In genomic region chr14:31555963-31556434, GRCm38 (mm10) we compare ENCODE assay signal across 10 mouse cellular contexts. TPM values are rescaled to one million over a fixed set of nuclear protein-coding genes. Genes with fewer than 3 reads are reported as not detected.
A peak's percentile ranks its signal among the peaks of the same experiment; 100 is the strongest.
DNase-seq lines count a peak whose midpoint lies in the region; ATAC-seq and TF ChIP-seq lines count a peak whose summit lies in the region.
"Had no signal": no experiment of that assay in that cellular context is flagged by ENCODE, and none has a peak within 500 bp of the region (broad histone marks: within the 10 kb centered on the region; RNA-seq: fewer than 3 reads in every experiment).

No protein-coding gene starts in this region.

- 6% methylated on average over 14 of the region's 14 CpGs for WGBS in thymus, adult 2 months
- 81% methylated on average over 14 of the region's 14 CpGs for WGBS in hindbrain, embryonic 10.5 days
- 65% methylated on average over 14 of the region's 14 CpGs for WGBS in forebrain, postnatal 0 days

- no peak overlapping the region for H3K9ac ChIP-seq in forebrain, postnatal 0 days
- H3K9ac ChIP-seq: liver, embryonic 12.5 days; midbrain, embryonic 13.5 days had no signal

- H3K4me3 ChIP-seq in left cerebral cortex, adult 2 months, result no peak overlapping the region
- H3K4me3 ChIP-seq in thymus, adult 2 months (ENCODE audit: control insufficient read depth, insufficient read depth, low read length), result peak overlapping the region; percentile 35
- H3K4me3 ChIP-seq in hindbrain, embryonic 10.5 days, result no peak overlapping the region
- H3K4me3 ChIP-seq in forebrain, postnatal 0 days (ENCODE audit: low read depth, low read length), result no peak overlapping the region
- H3K4me3 ChIP-seq: liver, embryonic 12.5 days; midbrain, embryonic 13.5 days had no signal

- no peak for TF ChIP-seq CTCF in left cerebral cortex, adult 2 months (IDR thresholded peaks at IDR 0.05)
- TF ChIP-seq CTCF in thymus, adult 2 months (IDR thresholded peaks at IDR 0.05; ENCODE audit: borderline replicate concordance, control insufficient read depth, extremely low read depth, insufficient read depth, low read length, poor library complexity), result peak; percentile 39; the same call in 1 of the 2 replicates
- no peak for TF ChIP-seq CTCF in forebrain, postnatal 0 days (IDR thresholded peaks at IDR 0.05; ENCODE audit: low read depth)

- intact Hi-C loops in left cerebral cortex, postnatal 25 days (cut with DNase I), result no loop called here
- intact Hi-C loops in left cerebral cortex, adult 2 months (cut with DNase I), result no loop called here

- H3K9me3 ChIP-seq in hindbrain, embryonic 10.5 days, result no peaks in the 10 kb centered on the region
- no peaks in the 10 kb centered on the region for H3K9me3 ChIP-seq in forebrain, postnatal 0 days (ENCODE audit: low read length)
- H3K9me3 ChIP-seq: liver, embryonic 12.5 days; midbrain, embryonic 13.5 days had no signal

- no peak; the same call in 1 of the 2 replicates for ATAC-seq in forebrain, postnatal 0 days
- ATAC-seq: liver, embryonic 12.5 days; midbrain, embryonic 13.5 days had no signal

- peak; percentile 71; the same call in 1 of the 2 replicates for TF ChIP-seq POLR2A in thymus, adult 2 months (IDR thresholded peaks at IDR 0.05; ENCODE audit: control insufficient read depth, extremely low read depth, insufficient read depth, low read length, poor library complexity)

- peaks cover 76% of the 10 kb centered on the region for H3K4me1 ChIP-seq in thymus, adult 2 months (replicated peaks; ENCODE audit: control insufficient read depth, insufficient read depth, low read length)
- H3K4me1 ChIP-seq in hindbrain, embryonic 10.5 days (replicated peaks), result peaks cover 5% of the 10 kb centered on the region; the same call in 1 of the 2 replicates
- H3K4me1 ChIP-seq in forebrain, postnatal 0 days (ENCODE audit: insufficient read depth), result no peaks in the 10 kb centered on the region
- H3K4me1 ChIP-seq: midbrain, embryonic 13.5 days had no signal

- peak; percentile 10 to 32 for DNase-seq in left cerebral cortex, postnatal 25 days (ENCODE audit: low spot score in 2 of 2)
- DNase-seq in left cerebral cortex, adult 2 months (ENCODE audit: extremely low spot score in 1 of 2, low spot score in 2 of 2), result no peak
- DNase-seq in T-cell, adult 2 months (ENCODE audit: low spot score), result peak; percentile 10
- DNase-seq in gastrocnemius, postnatal 25 days, result peak; percentile 73
- peak; percentile 94 for DNase-seq in thymus, adult 2 months
- DNase-seq in hindbrain, embryonic 10.5 days (ENCODE audit: low spot score), result no peak
- no peak for DNase-seq in forebrain, postnatal 0 days

- no peaks in the 10 kb centered on the region for H3K27me3 ChIP-seq in thymus, adult 2 months (ENCODE audit: control insufficient read depth, insufficient read depth, low read length)
- no peaks in the 10 kb centered on the region for H3K27me3 ChIP-seq in hindbrain, embryonic 10.5 days (ENCODE audit: insufficient read depth, poor library complexity, severe bottlenecking)
- no peaks in the 10 kb centered on the region for H3K27me3 ChIP-seq in forebrain, postnatal 0 days (ENCODE audit: insufficient read depth, low read length)
- H3K27me3 ChIP-seq: midbrain, embryonic 13.5 days had no signal

- no peak overlapping the region for H3K4me2 ChIP-seq in forebrain, postnatal 0 days (ENCODE audit: low read depth)
- H3K4me2 ChIP-seq: liver, embryonic 12.5 days; midbrain, embryonic 13.5 days had no signal

- no peak overlapping the region for H3K27ac ChIP-seq in left cerebral cortex, adult 2 months
- H3K27ac ChIP-seq in thymus, adult 2 months (ENCODE audit: control insufficient read depth, insufficient read depth, low read length), result peak overlapping the region; percentile 100
- H3K27ac ChIP-seq in hindbrain, embryonic 10.5 days, result no peak overlapping the region
- no peak overlapping the region for H3K27ac ChIP-seq in forebrain, postnatal 0 days (ENCODE audit: low read depth, low read length)
- H3K27ac ChIP-seq: liver, embryonic 12.5 days; midbrain, embryonic 13.5 days had no signal

- peaks cover 28% of the 10 kb centered on the region for H3K36me3 ChIP-seq in thymus, adult 2 months (ENCODE audit: control insufficient read depth, insufficient read depth, low read length)
- H3K36me3 ChIP-seq in hindbrain, embryonic 10.5 days, result no peaks in the 10 kb centered on the region
- H3K36me3 ChIP-seq in forebrain, postnatal 0 days (ENCODE audit: insufficient read depth), result no peaks in the 10 kb centered on the region
- H3K36me3 ChIP-seq: liver, embryonic 12.5 days; midbrain, embryonic 13.5 days had no signal

RNA-seq across cellular contexts. Expression of gene Colq, which starts 35.1 kb away (rescaled TPM):
- 1 to 10 TPM; 1.7 TPM for total RNA-seq in left cerebral cortex, postnatal 25 days (2021)
- total RNA-seq in left cerebral cortex, adult 2 months (2021), result 1 to 10 TPM; 1.1 to 1.8 TPM
- 1 to 10 TPM; 6.4 to 9.6 TPM for total RNA-seq in gastrocnemius, postnatal 25 days (2021)
- 151 and 166 TPM in 2 replicates for polyA plus RNA-seq in thymus, adult 2 months (2012; rRNA removed)
- polyA plus RNA-seq in hindbrain, embryonic 10.5 days (2016; fragmentation: Nextera tagmentation; extraction: Ambion mirVana), result 0.05 TPM in 1 of 2 replicates, not detected in the other
- total RNA-seq in forebrain, postnatal 0 days (2014; rRNA removed), result 0.43 TPM in 1 of 2 replicates, not detected in the other
- polyA plus RNA-seq in forebrain, postnatal 0 days (2015; fragmentation: Nextera tagmentation; extraction: Ambion mirVana), result 0.13 TPM in 1 of 2 replicates, not detected in the other
- total RNA-seq: common myeloid progenitor, adult 5-6 weeks had no signal
- polyA plus RNA-seq: midbrain, embryonic 13.5 days had no signal

Comparison
In these comparisons a context has a peak if more than half of its experiments do, and no peak if none do; other contexts are left out.
1. DNase-seq: peak in left cerebral cortex, postnatal 25 days (2 of 2), T-cell, adult 2 months (single experiment), gastrocnemius, postnatal 25 days (single experiment) and thymus, adult 2 months (single experiment); none in left cerebral cortex, adult 2 months (0 of 2), hindbrain, embryonic 10.5 days (single experiment) and forebrain, postnatal 0 days (single experiment).